Mouse (Mus musculus) stomach, embryonic 14.5 days (tissue): ENCODE data around the gene Calcrl. TPM values are rescaled to one million over a fixed set of nuclear protein-coding genes. Genes with fewer than 3 reads are reported as not detected.

Source experiments
- ATAC-seq: fragments of 200-750 bp; cut with Nextera tagmentation; 2 replicates; pipeline ENCODE4 v1.8.0; 2017; ENCODE audit warnings: low read depth, moderate TSS enrichment; ENCODE audit not compliant: insufficient number of reproducible peaks, insufficient read depth, low FRiP score
- H3K27ac ChIP-seq: fragments of 300-500 bp; sonication (generic); 2 replicates; pipeline ENCODE4 v1.5.1; 2014; ENCODE audit warnings: mild to moderate bottlenecking, low read length, moderate library complexity, mixed read lengths
- H3K27me3 ChIP-seq: fragments of 300-500 bp; sonication (generic); 2 replicates; pipeline ENCODE4 v1.6.1; 2014; ENCODE audit warnings: low read length, control low read depth, mixed read lengths; ENCODE audit not compliant: control insufficient read depth, insufficient read depth
- H3K36me3 ChIP-seq: fragments of 300-500 bp; sonication (generic); 2 replicates; pipeline ENCODE4 v1.6.1; 2014; ENCODE audit warnings: mild to moderate bottlenecking, control low read depth, low read length, moderate library complexity, mixed read lengths; ENCODE audit not compliant: control insufficient read depth, insufficient read depth
- H3K4me1 ChIP-seq: fragments of 300-500 bp; sonication (generic); 2 replicates; pipeline ENCODE4 v1.6.1; 2014; ENCODE audit warnings: low read length, control low read depth, mixed read lengths; ENCODE audit not compliant: control insufficient read depth, insufficient read depth
- H3K4me2 ChIP-seq: fragments of 300-500 bp; sonication (generic); replicated peaks from 2 replicates; pipeline ENCODE4 v1.6.1; 2014; ENCODE audit warnings: low read depth, low read length, control low read depth
- H3K4me3 ChIP-seq: fragments of 300-500 bp; sonication (generic); 2 replicates; pipeline ENCODE4 v1.5.1; 2014; ENCODE audit warnings: low read depth, low read length, control low read depth
- H3K9ac ChIP-seq: fragments of 300-500 bp; sonication (generic); replicated peaks from 2 replicates; pipeline ENCODE4 v1.6.1; 2014; ENCODE audit warnings: low read depth, mild to moderate bottlenecking, control low read depth, low read length, moderate library complexity, mixed read lengths
- H3K9me3 ChIP-seq: fragments of 300-500 bp; sonication (generic); 2 replicates; pipeline ENCODE4 v1.6.1; 2016; ENCODE audit warnings: low read depth, low read length, control low read depth; ENCODE audit not compliant: control insufficient read depth
- WGBS: fragments of 180-500 bp; shearing (Covaris S2); extraction: QIAGEN DNeasy Blood & Tissue Kit; methylation state at CpG from one replicate; pipeline ENCODE4 v1.1.7; 2014; 5-methylcytosine and 5-hydroxymethylcytosine counted together
- polyA plus RNA-seq: library from polyadenylated mRNA; unstranded; fragments of >200 nt; fragmentation: Nextera tagmentation; extraction: Ambion mirVana; gene quantifications from 2 replicates; pipeline ENCODE4 v1.2.1, GENCODE M21; 2014

Gene Calcrl
- polyA plus RNA-seq, 1 experiment from 2014 or later: 45.8 TPM

DNA sequence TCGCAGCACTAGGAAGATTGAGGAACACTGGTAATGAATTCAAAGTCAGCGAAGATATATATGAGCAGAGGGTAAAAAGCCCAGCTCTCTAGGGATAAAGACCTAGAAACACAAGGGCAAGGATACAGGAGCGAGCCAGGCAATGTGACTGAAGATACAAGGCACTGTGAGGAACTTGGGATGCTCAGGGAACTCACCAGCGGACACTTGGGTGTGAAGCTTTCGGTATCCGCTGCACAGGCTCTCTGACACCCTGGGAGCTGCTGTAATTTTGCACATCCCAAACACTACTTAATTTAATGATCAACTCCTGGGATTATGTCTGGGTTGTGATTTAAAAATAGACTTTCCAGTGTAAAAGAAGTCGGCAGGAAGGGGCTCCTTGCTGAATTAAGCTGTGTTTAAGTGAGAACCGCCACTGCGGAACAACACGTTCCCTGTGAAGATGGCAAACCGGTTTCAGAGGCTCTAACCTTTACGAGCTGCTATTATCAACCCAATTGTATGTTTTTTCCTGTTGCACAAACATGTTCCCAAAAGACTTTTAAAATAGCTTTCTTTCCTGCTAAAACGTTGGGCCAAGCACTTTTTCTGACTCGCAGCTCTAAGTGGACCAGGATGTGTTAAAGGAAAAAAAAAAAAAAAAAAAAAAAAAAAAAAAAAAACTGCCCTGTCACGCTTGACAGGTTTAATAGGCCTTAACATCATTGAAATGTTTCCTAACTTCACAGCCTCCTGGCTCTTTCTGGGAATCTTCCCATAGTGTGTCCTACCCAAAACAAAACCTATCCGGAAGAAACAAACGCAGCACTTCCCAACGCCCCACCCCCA lies 38.4 kb downstream of the Calcrl start:
- no peaks in the 10 kb centered on the region for H3K4me1 ChIP-seq
- H3K27me3 ChIP-seq: no peaks in the 10 kb centered on the region
- no peaks in the 10 kb centered on the region for H3K36me3 ChIP-seq
- H3K27ac ChIP-seq: no peak overlapping the region
- no peak overlapping the region for H3K9ac ChIP-seq
- no peak overlapping the region for H3K4me2 ChIP-seq
- 55% methylated on average over 18 of the region's 18 CpGs for WGBS
- ATAC-seq: no peak
- H3K9me3 ChIP-seq: no peaks in the 10 kb centered on the region
- no peak overlapping the region for H3K4me3 ChIP-seq

GRCm38 (mm10) chr2:84384911-84385693 lies 40.1 kb downstream of the Calcrl start:
- H3K4me3 ChIP-seq: no peak overlapping the region
- 86% methylated on average over 6 of the region's 6 CpGs for WGBS
- no peak overlapping the region for H3K4me2 ChIP-seq
- H3K9me3 ChIP-seq: no peaks in the 10 kb centered on the region
- H3K27ac ChIP-seq: no peak overlapping the region
- no peaks in the 10 kb centered on the region for H3K27me3 ChIP-seq
- no peak for ATAC-seq
- H3K36me3 ChIP-seq: no peaks in the 10 kb centered on the region
- no peaks in the 10 kb centered on the region for H3K4me1 ChIP-seq
- no peak overlapping the region for H3K9ac ChIP-seq

DNA sequence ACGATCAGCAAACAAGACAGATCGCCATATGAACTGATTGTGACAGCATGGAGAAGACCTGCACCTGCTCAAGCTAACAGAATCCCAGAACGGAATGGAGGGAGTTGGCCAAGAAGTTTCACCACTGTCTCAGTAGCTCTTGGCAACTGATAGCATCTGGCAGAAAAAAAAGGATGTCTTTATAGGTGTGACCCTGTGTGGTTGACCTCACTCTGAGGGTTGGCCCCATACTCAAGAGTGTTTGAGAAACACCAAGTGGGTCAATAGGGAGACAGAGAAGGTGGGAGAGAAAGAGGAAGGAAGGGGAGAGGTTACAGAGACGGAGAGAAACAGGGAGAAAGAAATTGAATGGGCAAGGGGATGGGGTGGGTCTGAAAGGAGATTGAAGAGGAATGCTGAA lies 41.4 kb downstream of the Calcrl start:
- 74% methylated on average over 4 of the region's 4 CpGs for WGBS
- no peak for ATAC-seq

DNA sequence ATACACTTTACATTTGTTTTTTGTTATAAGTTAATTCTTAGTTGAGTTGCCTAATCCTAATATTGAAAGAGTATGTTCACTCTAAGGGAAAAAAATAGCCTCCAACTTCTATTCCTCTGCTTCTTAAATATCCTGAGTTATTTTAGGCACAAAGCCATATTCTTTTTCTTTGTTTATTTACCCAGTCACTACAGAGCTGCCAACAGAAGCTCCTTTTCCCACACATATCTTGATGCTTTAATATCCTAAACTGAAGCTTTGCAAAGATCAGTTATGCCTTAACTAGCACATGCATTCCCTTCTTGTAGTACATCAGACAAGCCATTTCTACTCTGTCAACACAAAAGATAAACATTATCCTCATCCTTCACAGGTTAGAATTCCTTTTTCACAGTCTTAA lies 42.7 kb downstream of the Calcrl start:
- no peaks in the 10 kb centered on the region for H3K4me1 ChIP-seq
- H3K9me3 ChIP-seq: no peaks in the 10 kb centered on the region
- no peak for ATAC-seq
- H3K4me3 ChIP-seq: no peak overlapping the region
- H3K36me3 ChIP-seq: no peaks in the 10 kb centered on the region
- H3K27ac ChIP-seq: no peak overlapping the region
- no peaks in the 10 kb centered on the region for H3K27me3 ChIP-seq
- H3K9ac ChIP-seq: no peak overlapping the region
- no peak overlapping the region for H3K4me2 ChIP-seq

More for the DNA sequence above, 41.4 kb downstream of the Calcrl start:
- no peak overlapping the region for H3K4me3 ChIP-seq
- H3K4me2 ChIP-seq: no peak overlapping the region
- no peaks in the 10 kb centered on the region for H3K27me3 ChIP-seq
- H3K4me1 ChIP-seq: no peaks in the 10 kb centered on the region
- H3K36me3 ChIP-seq: no peaks in the 10 kb centered on the region
- no peaks in the 10 kb centered on the region for H3K9me3 ChIP-seq
- H3K27ac ChIP-seq: no peak overlapping the region
- H3K9ac ChIP-seq: no peak overlapping the region

DNA sequence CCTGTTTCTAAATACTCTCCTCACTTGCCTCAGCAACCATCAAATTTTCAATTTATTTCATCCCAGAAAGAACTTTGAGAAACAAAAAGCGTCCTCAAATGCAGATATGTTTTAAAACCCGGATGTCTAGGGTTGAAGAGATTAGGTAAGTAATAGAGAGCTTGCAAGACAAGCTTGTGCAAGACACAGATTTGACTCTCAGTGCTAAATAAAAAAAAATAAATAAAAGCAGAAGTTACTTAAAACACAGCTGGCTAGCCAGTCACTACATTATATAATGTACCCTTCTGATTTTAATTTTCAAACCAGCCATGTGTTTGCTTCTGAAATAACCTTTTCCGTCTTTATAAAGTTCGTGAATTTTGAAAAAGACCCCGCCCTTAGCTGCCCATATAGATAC lies 43.2 kb downstream of the Calcrl start:
- no peaks in the 10 kb centered on the region for H3K27me3 ChIP-seq
- H3K27ac ChIP-seq: no peak overlapping the region
- ATAC-seq: no peak
- H3K9ac ChIP-seq: no peak overlapping the region
- no peaks in the 10 kb centered on the region for H3K9me3 ChIP-seq
- no peaks in the 10 kb centered on the region for H3K4me1 ChIP-seq
- H3K36me3 ChIP-seq: no peaks in the 10 kb centered on the region
- 84% methylated on average over 5 of the region's 5 CpGs for WGBS
- H3K4me3 ChIP-seq: no peak overlapping the region
- no peak overlapping the region for H3K4me2 ChIP-seq

GRCm38 (mm10) chr2:84380816-84381215 lies 44.4 kb downstream of the Calcrl start:
- Histone ChIP-seq H3K27me3 (no peaks in the 10 kb centered on the region), H3K4me2 (no peak overlapping the region), H3K36me3 (no peaks in the 10 kb centered on the region), H3K4me3 (no peak overlapping the region), H3K9me3 (no peaks in the 10 kb centered on the region), H3K4me1 (no peaks in the 10 kb centered on the region), H3K9ac (no peak overlapping the region), H3K27ac (no peak overlapping the region)
- whole genome bisulfite sequencing: 84% methylated on average over 11 of the region's 11 CpGs
- no peak for ATAC-seq

DNA sequence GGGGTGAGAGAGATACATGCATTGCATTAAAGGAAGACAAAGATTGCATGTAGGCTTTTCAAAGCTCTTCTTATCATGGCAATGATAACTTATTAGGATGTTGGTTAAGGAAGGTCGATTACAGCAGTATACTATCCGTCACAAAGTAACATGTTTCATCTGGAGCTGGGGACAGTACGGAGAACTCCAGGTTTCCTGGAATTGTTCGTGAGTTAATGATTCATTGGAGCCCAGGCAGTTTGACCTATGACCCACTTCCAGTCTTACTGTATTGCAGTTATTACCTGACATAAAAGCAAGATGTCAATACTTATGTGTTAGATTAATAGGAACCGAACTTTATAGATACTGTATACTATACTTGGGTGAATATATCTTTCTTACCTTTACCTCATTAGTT lies 46.5 kb downstream of the Calcrl start:
- Histone ChIP-seq H3K27ac (no peak overlapping the region), H3K4me1 (no peaks in the 10 kb centered on the region), H3K4me2 (no peak overlapping the region), H3K9me3 (no peaks in the 10 kb centered on the region), H3K27me3 (no peaks in the 10 kb centered on the region), H3K4me3 (no peak overlapping the region), H3K9ac (no peak overlapping the region), H3K36me3 (no peaks in the 10 kb centered on the region)
- no peak for ATAC-seq
- 53% methylated on average over 5 of the region's 5 CpGs for WGBS

GRCm38 (mm10) chr2:84369256-84369655 lies 56.0 kb downstream of the Calcrl start:
- Histone ChIP-seq H3K36me3 (no peaks in the 10 kb centered on the region; the same call in 1 of the 2 replicates), H3K4me1 (no peaks in the 10 kb centered on the region), H3K4me3 (no peak overlapping the region), H3K9ac (no peak overlapping the region), H3K27ac (no peak overlapping the region), H3K9me3 (no peaks in the 10 kb centered on the region), H3K27me3 (no peaks in the 10 kb centered on the region), H3K4me2 (no peak overlapping the region)
- no peak for ATAC-seq
- 50% methylated on average over 5 of the region's 5 CpGs for WGBS
